Mouse (Mus musculus) thymus, adult 2 months (tissue): Measurements from ENCODE around the gene Sdk2.

Experiments
- CTCF ChIP-seq: fragments of 200-500 bp; IDR thresholded peaks from 2 replicates; pipeline ENCODE4 v1.5.1; 2012; ENCODE audit warnings: mild to moderate bottlenecking, control low read depth, low read length, moderate library complexity, borderline replicate concordance; ENCODE audit not compliant: control insufficient read depth, poor library complexity, insufficient read depth; ENCODE audit errors: extremely low read depth
- POLR2A ChIP-seq: fragments of 200-500 bp; IDR thresholded peaks from 2 replicates; pipeline ENCODE4 v1.6.1; 2012; ENCODE audit warnings: mild to moderate bottlenecking, low read length, control low read depth, moderate library complexity; ENCODE audit not compliant: control insufficient read depth, poor library complexity, insufficient read depth; ENCODE audit errors: extremely low read depth

DNA sequence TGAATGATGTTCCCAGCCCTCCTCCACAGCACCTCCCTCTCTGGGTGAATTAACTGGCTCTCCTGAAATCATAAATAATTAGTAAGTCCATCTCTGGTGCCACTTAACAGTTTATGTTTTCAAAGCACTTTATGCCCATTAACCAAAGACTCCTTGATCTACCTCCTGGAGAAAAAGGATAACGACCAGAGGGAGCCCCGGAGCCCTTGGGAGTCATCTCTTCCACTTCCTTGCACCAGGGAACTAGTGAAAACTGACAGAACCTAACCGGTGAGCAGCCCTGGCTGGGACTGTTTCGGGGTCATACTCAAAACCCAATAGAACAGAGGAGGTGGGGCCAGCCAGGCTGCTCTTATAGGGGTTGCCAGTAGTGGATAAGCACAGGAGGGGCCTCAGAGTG, 22.5 kb downstream of the Sdk2 start:
- TF ChIP-seq CTCF (no peak), POLR2A (no peak)
